Mouse (Mus musculus) kidney, embryonic 14.5 days (tissue): ENCODE measurements around the gene C3. TPM values are rescaled to one million over a fixed set of nuclear protein-coding genes. Genes with fewer than 3 reads are reported as not detected.

Experiments used
- ATAC-seq: fragments of 200-750 bp; cut with Nextera tagmentation; 2 replicates; pipeline ENCODE4 v1.8.0; 2017; ENCODE audit warnings: moderate number of reproducible peaks, mild to moderate bottlenecking, moderate TSS enrichment, moderate library complexity; ENCODE audit not compliant: low FRiP score, low TSS enrichment
- H3K27ac ChIP-seq: fragments of 300-500 bp; sonication (generic); 2 replicates; pipeline ENCODE4 v1.5.1; 2014; ENCODE audit warnings: low read depth, mild to moderate bottlenecking, low read length, moderate library complexity, mixed read lengths
- H3K27me3 ChIP-seq: fragments of 300-500 bp; sonication (generic); 2 replicates; pipeline ENCODE4 v1.6.1; 2014; ENCODE audit warnings: mild to moderate bottlenecking, low read length; ENCODE audit not compliant: control insufficient read depth, insufficient read depth
- H3K36me3 ChIP-seq: fragments of 300-500 bp; sonication (generic); 2 replicates; pipeline ENCODE4 v1.6.1; 2014; ENCODE audit warnings: low read length, mixed read lengths; ENCODE audit not compliant: control insufficient read depth, insufficient read depth
- H3K4me1 ChIP-seq: fragments of 300-500 bp; sonication (generic); 2 replicates; pipeline ENCODE4 v1.6.1; 2014; ENCODE audit warnings: low read length, mixed read lengths; ENCODE audit not compliant: control insufficient read depth, insufficient read depth
- H3K4me2 ChIP-seq: fragments of 300-500 bp; sonication (generic); replicated peaks from 2 replicates; pipeline ENCODE4 v1.6.1; 2014; ENCODE audit warnings: low read depth, mild to moderate bottlenecking, low read length
- H3K4me3 ChIP-seq: fragments of 300-500 bp; sonication (generic); 2 replicates; pipeline ENCODE4 v1.5.1; 2014; ENCODE audit warnings: mild to moderate bottlenecking, low read length
- H3K9ac ChIP-seq: fragments of 300-500 bp; sonication (generic); 2 replicates; pipeline ENCODE4 v1.6.1; 2014; ENCODE audit warnings: low read depth, mild to moderate bottlenecking, low read length, moderate library complexity
- H3K9me3 ChIP-seq: fragments of 300-500 bp; sonication (generic); 2 replicates; pipeline ENCODE4 v1.6.1; 2016; ENCODE audit warnings: low read length; ENCODE audit not compliant: control insufficient read depth
- WGBS: fragments of 180-500 bp; shearing (Covaris S2); extraction: QIAGEN DNeasy Blood & Tissue Kit; methylation state at CpG from one replicate; pipeline ENCODE4 v1.1.7; 2014; 5-methylcytosine and 5-hydroxymethylcytosine counted together
- polyA plus RNA-seq: library from polyadenylated mRNA; unstranded; fragments of >200 nt; fragmentation: Nextera tagmentation; extraction: Ambion mirVana; gene quantifications from 2 replicates; pipeline ENCODE4 v1.2.1, GENCODE M21; 2014

C3 gene
- polyA plus RNA-seq, 1 experiment from 2014 or later: 1.2 TPM

- Histone ChIP-seq H3K27me3 (no peaks in the 10 kb centered on the region), H3K9ac (peak overlapping the region; percentile 78), H3K9me3 (no peaks in the 10 kb centered on the region), H3K4me2 (peak overlapping the region; percentile 89), H3K36me3 (peaks cover 13% of the 10 kb centered on the region; the same call in 1 of the 2 replicates), H3K27ac (peak overlapping the region; percentile 86; the same call in 1 of the 2 replicates), H3K4me1 (peaks cover 21% of the 10 kb centered on the region; the same call in 1 of the 2 replicates), H3K4me3 (peak overlapping the region; percentile 73)
- peak; percentile 91 for ATAC-seq
- WGBS: 0% methylated on average over 46 of the region's 46 CpGs
These were observed 19.7 kb upstream of the C3 start for GRCm38 (mm10) chr17:57247393-57248200.

DNA sequence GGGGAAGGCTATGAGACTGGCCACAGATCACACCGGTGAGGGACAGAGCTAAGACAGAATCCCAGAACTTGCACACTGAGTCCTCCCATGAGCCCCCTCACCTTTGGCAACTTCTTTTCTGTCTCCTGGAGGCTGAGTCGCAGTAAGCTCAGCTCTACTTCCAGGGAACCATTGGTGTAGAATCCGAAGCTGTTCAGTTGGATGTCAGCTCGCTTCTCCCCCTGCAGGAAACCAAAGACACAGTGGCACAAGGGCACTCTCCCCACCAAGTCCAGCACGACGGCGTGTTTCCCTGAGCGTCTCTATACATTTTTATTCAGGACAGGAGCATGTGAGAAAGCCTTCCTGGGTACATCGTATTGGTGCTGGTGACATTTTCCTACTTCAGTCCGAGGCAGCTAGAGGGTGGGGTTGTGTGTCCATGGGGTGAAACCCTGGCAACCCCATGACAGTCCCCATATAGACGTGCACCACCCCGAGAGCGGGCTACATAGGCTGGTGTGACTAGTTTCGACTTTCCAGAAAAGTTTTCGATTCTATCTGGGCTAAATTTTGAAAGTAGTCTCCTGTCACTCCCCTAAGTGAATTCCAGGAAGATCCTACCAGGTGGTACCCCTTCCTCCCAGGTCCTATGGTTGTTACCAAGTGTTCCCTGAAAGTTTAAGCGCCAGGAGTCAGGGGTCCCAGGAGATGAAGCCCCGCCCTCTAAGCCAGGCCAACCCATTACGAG lies 18.9 kb upstream of the C3 start:
- 5% methylated on average over 18 of the region's 18 CpGs for WGBS
- H3K4me2 ChIP-seq: peak overlapping the region; percentile 69
- ATAC-seq: 0 out of 2 replicates have a peak, but pooled peaks have one; percentile 0

GRCm38 (mm10) chr17:57245311-57245929 lies 17.5 kb upstream of the C3 start:
- H3K4me1 ChIP-seq: peaks cover 14% of the 10 kb centered on the region; the same call in 1 of the 2 replicates
- H3K36me3 ChIP-seq: peaks cover 24% of the 10 kb centered on the region; the same call in 1 of the 2 replicates
- no peak overlapping the region for H3K4me2 ChIP-seq
- H3K9ac ChIP-seq: no peak overlapping the region
- no peak overlapping the region for H3K27ac ChIP-seq
- H3K27me3 ChIP-seq: no peaks in the 10 kb centered on the region
- H3K4me3 ChIP-seq: no peak overlapping the region
- 91% methylated on average over 10 of the region's 10 CpGs for WGBS
- H3K9me3 ChIP-seq: no peaks in the 10 kb centered on the region
- no peak for ATAC-seq

More for the DNA sequence above, 18.9 kb upstream of the C3 start:
- Histone ChIP-seq H3K27me3 (no peaks in the 10 kb centered on the region), H3K4me1 (peaks cover 21% of the 10 kb centered on the region; the same call in 1 of the 2 replicates), H3K36me3 (peaks cover 20% of the 10 kb centered on the region; the same call in 1 of the 2 replicates), H3K9me3 (no peaks in the 10 kb centered on the region), H3K27ac (peak overlapping the region; percentile 85; the same call in 1 of the 2 replicates), H3K9ac (peak overlapping the region; percentile 78; the same call in 1 of the 2 replicates), H3K4me3 (peak overlapping the region; percentile 72)

GRCm38 (mm10) chr17:57243650-57244370 lies 15.9 kb upstream of the C3 start:
- WGBS: 61% methylated on average over 10 of the region's 10 CpGs
- H3K36me3 ChIP-seq: peaks cover 24% of the 10 kb centered on the region; the same call in 1 of the 2 replicates
- no peaks in the 10 kb centered on the region for H3K9me3 ChIP-seq
- ATAC-seq: no peak
- H3K27me3 ChIP-seq: no peaks in the 10 kb centered on the region
- H3K27ac ChIP-seq: no peak overlapping the region
- H3K4me2 ChIP-seq: no peak overlapping the region
- no peak overlapping the region for H3K4me3 ChIP-seq
- peaks cover 12% of the 10 kb centered on the region; the same call in 1 of the 2 replicates for H3K4me1 ChIP-seq
- no peak overlapping the region for H3K9ac ChIP-seq

DNA sequence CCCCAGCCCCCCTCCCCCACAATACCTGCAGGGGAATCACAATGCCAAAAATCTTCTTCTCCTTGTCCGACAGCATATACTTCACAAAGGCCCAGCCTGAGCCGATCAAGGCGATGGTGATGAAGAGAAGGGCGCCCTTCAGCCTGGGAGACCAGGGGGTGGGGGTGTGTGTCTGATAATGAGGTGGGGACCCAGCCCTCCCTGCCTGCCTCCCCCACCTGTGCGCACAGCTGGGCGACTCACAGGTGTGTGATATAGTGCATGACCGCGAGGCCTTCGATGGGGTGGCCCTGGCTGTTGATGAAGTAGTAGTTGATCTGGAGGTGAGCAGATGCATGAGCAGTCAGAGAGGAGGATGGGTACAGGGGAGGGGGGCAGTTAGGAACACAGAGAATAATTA lies 9.2 kb upstream of the C3 start:
- Histone ChIP-seq H3K36me3 (peaks cover 38% of the 10 kb centered on the region; the same call in 1 of the 2 replicates), H3K27ac (no peak overlapping the region), H3K9ac (no peak overlapping the region), H3K27me3 (no peaks in the 10 kb centered on the region), H3K9me3 (no peaks in the 10 kb centered on the region), H3K4me1 (no peaks in the 10 kb centered on the region), H3K4me2 (no peak overlapping the region), H3K4me3 (no peak overlapping the region)
- 91% methylated on average over 9 of the region's 9 CpGs for WGBS
- ATAC-seq: no peak

DNA sequence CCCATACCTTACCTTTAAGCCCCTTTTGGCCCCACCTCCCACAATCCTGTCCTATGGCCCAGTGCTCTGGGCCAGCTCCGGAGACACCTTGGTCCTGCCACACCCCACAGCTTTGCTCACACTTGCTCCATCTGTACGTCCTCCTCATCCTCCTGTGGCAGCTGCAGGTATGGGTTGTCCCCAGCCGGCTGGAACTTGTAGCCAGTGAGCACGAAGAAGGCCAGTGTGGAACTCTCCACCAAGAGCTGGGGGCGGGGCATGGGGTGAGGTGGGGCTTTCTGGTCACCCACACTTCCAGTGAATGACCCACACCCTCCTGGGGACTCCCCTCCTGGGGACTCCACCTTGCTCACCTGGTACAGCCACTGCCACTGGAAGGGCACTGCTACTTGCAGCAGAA lies 7.9 kb upstream of the C3 start:
- Histone ChIP-seq H3K4me1 (no peaks in the 10 kb centered on the region), H3K27ac (no peak overlapping the region), H3K4me3 (no peak overlapping the region), H3K9me3 (no peaks in the 10 kb centered on the region), H3K9ac (no peak overlapping the region), H3K27me3 (no peaks in the 10 kb centered on the region), H3K4me2 (no peak overlapping the region), H3K36me3 (peaks cover 32% of the 10 kb centered on the region; the same call in 1 of the 2 replicates)
- no peak for ATAC-seq
- WGBS: 88% methylated on average over 5 of the region's 5 CpGs

- H3K4me3 ChIP-seq: no peak overlapping the region
- H3K27ac ChIP-seq: no peak overlapping the region
- no peak overlapping the region for H3K9ac ChIP-seq
These were observed 6.5 kb upstream of the C3 start for GRCm38 (mm10) chr17:57234254-57234928.

GRCm38 (mm10) chr17:57233038-57233437 lies 5.1 kb upstream of the C3 start:
- Histone ChIP-seq H3K9ac (no peak overlapping the region), H3K9me3 (no peaks in the 10 kb centered on the region), H3K4me2 (no peak overlapping the region), H3K36me3 (peaks cover 28% of the 10 kb centered on the region; the same call in 1 of the 2 replicates), H3K27me3 (no peaks in the 10 kb centered on the region), H3K4me1 (no peaks in the 10 kb centered on the region), H3K27ac (no peak overlapping the region), H3K4me3 (no peak overlapping the region)
- ATAC-seq: peak; percentile 56
- WGBS: 28% methylated on average over 7 of the region's 7 CpGs

More at GRCm38 (mm10) chr17:57234254-57234928, 6.5 kb upstream of the C3 start:
- H3K4me1 ChIP-seq: no peaks in the 10 kb centered on the region
- H3K9me3 ChIP-seq: no peaks in the 10 kb centered on the region
- H3K27me3 ChIP-seq: no peaks in the 10 kb centered on the region
- no peak overlapping the region for H3K4me2 ChIP-seq
- peaks cover 32% of the 10 kb centered on the region; the same call in 1 of the 2 replicates for H3K36me3 ChIP-seq
- ATAC-seq: no peak
- WGBS: 80% methylated on average over 12 of the region's 12 CpGs
